Mouse (Mus musculus) erythroblast, embryonic 14.5 days (primary cell): ENCODE measurements around the gene Psmd9.

Experiments used
- GATA1 ChIP-seq: IDR thresholded peaks from 2 replicates; pipeline ENCODE4 v1.6.1; 2012; ENCODE audit warnings: low read length, inconsistent platforms, mixed read lengths
- TAL1 ChIP-seq: IDR thresholded peaks from 3 replicates; pipeline ENCODE4 v1.6.1; 2012; ENCODE audit warnings: low read length, inconsistent platforms, mixed read lengths

GRCm38 (mm10) chr5:123146357-123146756 lies 22.9 kb upstream of the Psmd9 start:
- no peak for TF ChIP-seq GATA1
- no peak for TF ChIP-seq TAL1
